Mouse (Mus musculus) intestine, postnatal 0 days (tissue): ENCODE measurements around the gene Cyth1. TPM values are rescaled to one million over a fixed set of nuclear protein-coding genes. Genes with fewer than 3 reads are reported as not detected.

Experiments used
- ATAC-seq: fragments of 200-750 bp; cut with Nextera tagmentation; 2 replicates; pipeline ENCODE4 v1.8.0; 2017; ENCODE audit warnings: mild to moderate bottlenecking, moderate TSS enrichment, moderate library complexity
- H3K27ac ChIP-seq: fragments of 300-500 bp; sonication (generic); 2 replicates; pipeline ENCODE4 v1.5.1; 2014; ENCODE audit warnings: mild to moderate bottlenecking, low read depth, low read length, moderate library complexity
- H3K27me3 ChIP-seq: fragments of 300-500 bp; sonication (generic); replicated peaks from 2 replicates; pipeline ENCODE4 v1.6.1; 2014; ENCODE audit warnings: low read length, mixed read lengths; ENCODE audit not compliant: control insufficient read depth, insufficient read depth
- H3K36me3 ChIP-seq: fragments of 300-500 bp; sonication (generic); 2 replicates; pipeline ENCODE4 v1.6.1; 2014; ENCODE audit warnings: mild to moderate bottlenecking, moderate library complexity; ENCODE audit not compliant: control insufficient read depth, insufficient read depth
- H3K4me1 ChIP-seq: fragments of 300-500 bp; sonication (generic); replicated peaks from 2 replicates; pipeline ENCODE4 v1.6.1; 2014; ENCODE audit warnings: antibody characterized with exemption, low read length, mixed read lengths; ENCODE audit not compliant: control insufficient read depth, insufficient read depth
- H3K4me2 ChIP-seq: fragments of 300-500 bp; sonication (generic); replicated peaks from 2 replicates; pipeline ENCODE4 v1.6.1; 2014; ENCODE audit warnings: low read depth, mild to moderate bottlenecking, moderate library complexity
- H3K4me3 ChIP-seq: fragments of 300-500 bp; sonication (generic); 2 replicates; pipeline ENCODE4 v1.5.1; 2014; ENCODE audit warnings: low read depth, low read length
- H3K9ac ChIP-seq: fragments of 300-500 bp; sonication (generic); 2 replicates; pipeline ENCODE4 v1.6.1; 2014; ENCODE audit warnings: mild to moderate bottlenecking, low read depth, low read length
- H3K9me3 ChIP-seq: fragments of 300-500 bp; sonication (generic); 2 replicates; pipeline ENCODE4 v1.6.1; 2016; ENCODE audit warnings: mixed run types; ENCODE audit not compliant: control insufficient read depth
- CTCF ChIP-seq: sonication (generic); IDR thresholded peaks from 2 replicates; pipeline ENCODE4 v1.5.1; 2016; ENCODE audit warnings: low read depth, mild to moderate bottlenecking, control low read depth, antibody characterized with exemption, moderate library complexity
- WGBS: fragments of 180-500 bp; shearing (Covaris S2); extraction: QIAGEN DNeasy Blood & Tissue Kit; methylation state at CpG from one replicate; pipeline ENCODE4 v1.1.7; 2014; 5-methylcytosine and 5-hydroxymethylcytosine counted together
- polyA plus RNA-seq: library from polyadenylated mRNA; unstranded; fragments of >200 nt; fragmentation: Nextera tagmentation; extraction: Ambion mirVana; gene quantifications from 2 replicates; pipeline ENCODE4 v1.2.1, GENCODE M21; 2015

Gene Cyth1
- polyA plus RNA-seq, 1 experiment from 2014 or later, result 10.9 TPM

- no peak for ATAC-seq
- WGBS, result under 1% methylated on average over 16 of the region's 16 CpGs
- no peaks in the 10 kb centered on the region for H3K27me3 ChIP-seq
- H3K4me3 ChIP-seq, result peak overlapping the region; percentile 70
- no peak for TF ChIP-seq CTCF
- no peaks in the 10 kb centered on the region for H3K9me3 ChIP-seq
- peak overlapping the region; percentile 79 for H3K4me2 ChIP-seq
- H3K36me3 ChIP-seq, result peaks cover 21% of the 10 kb centered on the region
- peak overlapping the region; percentile 82 for H3K9ac ChIP-seq
- H3K27ac ChIP-seq, result peak overlapping the region; percentile 83
- H3K4me1 ChIP-seq, result peaks cover 6% of the 10 kb centered on the region; the same call in 1 of the 2 replicates
These were observed 40.7 kb upstream of the Cyth1 start for GRCm38 (mm10) chr11:118289037-118289511.

- ATAC-seq, result no peak
- Histone ChIP-seq H3K4me1 (peaks cover 6% of the 10 kb centered on the region; the same call in 1 of the 2 replicates), H3K27ac (no peak overlapping the region), H3K9me3 (no peaks in the 10 kb centered on the region), H3K9ac (no peak overlapping the region), H3K4me3 (no peak overlapping the region), H3K4me2 (no peak overlapping the region), H3K27me3 (no peaks in the 10 kb centered on the region), H3K36me3 (peaks cover 34% of the 10 kb centered on the region)
- 86% methylated on average over 9 of the region's 9 CpGs for WGBS
- TF ChIP-seq CTCF, result no peak
These were observed 39.2 kb upstream of the Cyth1 start for GRCm38 (mm10) chr11:118287573-118287972.

DNA sequence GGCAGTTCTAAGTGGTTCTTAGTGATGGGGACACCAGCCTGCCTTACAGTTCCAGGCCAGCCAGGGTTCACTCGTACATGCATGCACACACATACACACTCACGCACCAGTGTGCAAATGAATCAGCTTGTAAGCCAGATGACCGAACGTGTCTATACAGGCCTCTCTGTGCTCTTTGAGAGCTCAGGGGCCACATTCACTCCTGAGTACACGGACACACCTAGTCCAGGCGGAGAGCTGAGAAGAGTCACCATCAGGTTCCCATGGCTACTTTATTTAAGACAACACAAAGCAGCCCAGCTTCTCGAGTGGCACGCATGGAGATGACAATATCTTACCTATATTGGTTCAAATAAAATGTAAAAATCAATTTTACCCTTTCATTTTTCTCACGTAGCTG lies 38.0 kb upstream of the Cyth1 start:
- H3K4me1 ChIP-seq, result peaks cover 6% of the 10 kb centered on the region; the same call in 1 of the 2 replicates
- peaks cover 43% of the 10 kb centered on the region for H3K36me3 ChIP-seq
- H3K9ac ChIP-seq, result no peak overlapping the region
- no peaks in the 10 kb centered on the region for H3K27me3 ChIP-seq
- H3K27ac ChIP-seq, result no peak overlapping the region
- WGBS, result 57% methylated on average over 9 of the region's 9 CpGs
- no peak for TF ChIP-seq CTCF
- ATAC-seq, result no peak
- H3K4me3 ChIP-seq, result no peak overlapping the region
- no peak overlapping the region for H3K4me2 ChIP-seq
- no peaks in the 10 kb centered on the region for H3K9me3 ChIP-seq

GRCm38 (mm10) chr11:118285791-118286190 lies 37.4 kb upstream of the Cyth1 start:
- Histone ChIP-seq H3K9me3 (no peaks in the 10 kb centered on the region), H3K27me3 (no peaks in the 10 kb centered on the region), H3K27ac (no peak overlapping the region), H3K4me2 (no peak overlapping the region), H3K36me3 (peaks cover 48% of the 10 kb centered on the region), H3K9ac (no peak overlapping the region), H3K4me1 (peaks cover 6% of the 10 kb centered on the region; the same call in 1 of the 2 replicates), H3K4me3 (no peak overlapping the region)
- 90% methylated on average over 13 of the region's 13 CpGs for WGBS
- no peak for TF ChIP-seq CTCF
- no peak for ATAC-seq

- no peaks in the 10 kb centered on the region for H3K4me1 ChIP-seq
- no peaks in the 10 kb centered on the region for H3K27me3 ChIP-seq
- no peak for TF ChIP-seq CTCF
- H3K27ac ChIP-seq, result no peak overlapping the region
- H3K4me3 ChIP-seq, result no peak overlapping the region
- no peak overlapping the region for H3K9ac ChIP-seq
- no peak overlapping the region for H3K4me2 ChIP-seq
- H3K36me3 ChIP-seq, result peaks cover 87% of the 10 kb centered on the region
- 92% methylated on average over 3 of the region's 3 CpGs for WGBS
- ATAC-seq, result no peak
- H3K9me3 ChIP-seq, result no peaks in the 10 kb centered on the region
These were observed 31.8 kb upstream of the Cyth1 start for GRCm38 (mm10) chr11:118280218-118280617.

GRCm38 (mm10) chr11:118276328-118276727 lies 27.9 kb upstream of the Cyth1 start:
- no peak for ATAC-seq

DNA sequence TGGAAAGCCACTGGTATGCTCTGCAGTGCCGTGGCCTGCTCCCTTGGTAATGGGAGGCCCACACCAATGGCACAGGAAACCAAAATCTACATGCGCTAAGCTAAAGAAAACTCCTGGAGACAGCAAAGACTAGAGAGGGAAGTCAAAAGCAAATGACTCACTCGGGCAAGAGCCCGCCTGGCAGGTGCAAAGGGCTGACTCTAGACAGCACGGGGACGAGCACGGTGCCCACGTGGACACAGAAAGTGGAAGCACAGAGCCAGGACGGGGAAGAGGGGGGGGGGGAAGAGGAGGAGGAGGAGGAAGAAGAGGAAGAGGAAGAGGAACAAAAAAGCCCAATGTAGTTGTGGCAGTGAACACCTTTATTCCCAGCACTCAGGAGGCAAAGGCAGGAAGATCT lies 26.7 kb upstream of the Cyth1 start:
- WGBS, result 96% methylated on average over 9 of the region's 9 CpGs
- no peak overlapping the region for H3K9ac ChIP-seq
- no peak overlapping the region for H3K27ac ChIP-seq
- H3K4me2 ChIP-seq, result no peak overlapping the region
- no peaks in the 10 kb centered on the region for H3K27me3 ChIP-seq
- TF ChIP-seq CTCF, result no peak
- H3K9me3 ChIP-seq, result no peaks in the 10 kb centered on the region
- H3K36me3 ChIP-seq, result peaks cover 95% of the 10 kb centered on the region
- no peak overlapping the region for H3K4me3 ChIP-seq
- H3K4me1 ChIP-seq, result no peaks in the 10 kb centered on the region
- ATAC-seq, result no peak

More at GRCm38 (mm10) chr11:118276328-118276727, 27.9 kb upstream of the Cyth1 start:
- Histone ChIP-seq H3K4me1 (no peaks in the 10 kb centered on the region), H3K4me3 (no peak overlapping the region), H3K27ac (no peak overlapping the region), H3K36me3 (peaks cover 90% of the 10 kb centered on the region), H3K27me3 (no peaks in the 10 kb centered on the region), H3K4me2 (no peak overlapping the region), H3K9ac (no peak overlapping the region), H3K9me3 (no peaks in the 10 kb centered on the region)
- 89% methylated on average over 7 of the region's 7 CpGs for WGBS
- no peak for TF ChIP-seq CTCF
